Mouse (Mus musculus) embryo, embryonic 11 days (tissue): ENCODE results near the gene Lgals2.
A peak's percentile ranks its signal among the peaks of the same experiment; 100 is the strongest.
"Not testable (repeated sequence)": the region's sequence is repeated elsewhere in the genome, so short reads cannot be mapped to it uniquely, and the experiment has no call there.

Experiments used
- DNase-seq: peaks from one replicate; pipeline ENCODE4 v3.0.0-alpha.2; 2015

Lgals2 gene

DNA sequence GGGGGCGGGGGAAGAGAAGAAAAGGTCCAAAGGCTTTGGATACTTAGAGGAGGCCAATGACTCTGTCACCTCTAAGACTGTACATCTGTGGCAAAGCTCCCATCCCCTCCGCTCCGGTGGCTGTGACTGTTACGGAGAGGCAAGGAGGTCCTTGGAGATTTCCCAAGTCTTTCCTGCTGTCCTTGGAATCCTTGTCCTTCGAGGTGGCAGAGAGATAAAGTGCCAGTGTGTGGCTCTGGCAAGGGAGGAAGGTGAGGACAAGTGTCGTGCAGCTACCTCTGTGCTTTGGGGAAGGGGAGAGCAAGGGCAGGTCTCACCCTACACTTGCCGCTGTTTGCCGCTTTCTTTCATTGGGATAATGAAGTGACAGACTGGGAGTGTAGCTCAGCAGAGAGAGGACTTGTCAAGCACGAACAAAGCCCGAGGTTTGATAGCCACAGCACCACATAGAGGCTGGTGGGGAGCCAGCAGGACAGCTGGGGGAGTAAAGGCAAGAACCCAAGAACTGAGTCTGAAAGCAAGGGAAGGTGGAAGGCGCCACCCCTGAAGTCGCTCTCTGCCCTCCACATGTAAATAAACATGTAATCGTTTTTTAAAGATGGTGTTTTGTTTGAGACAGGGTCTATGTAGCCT, 18.6 kb upstream of the Lgals2 start:
- no peak for DNase-seq

DNA sequence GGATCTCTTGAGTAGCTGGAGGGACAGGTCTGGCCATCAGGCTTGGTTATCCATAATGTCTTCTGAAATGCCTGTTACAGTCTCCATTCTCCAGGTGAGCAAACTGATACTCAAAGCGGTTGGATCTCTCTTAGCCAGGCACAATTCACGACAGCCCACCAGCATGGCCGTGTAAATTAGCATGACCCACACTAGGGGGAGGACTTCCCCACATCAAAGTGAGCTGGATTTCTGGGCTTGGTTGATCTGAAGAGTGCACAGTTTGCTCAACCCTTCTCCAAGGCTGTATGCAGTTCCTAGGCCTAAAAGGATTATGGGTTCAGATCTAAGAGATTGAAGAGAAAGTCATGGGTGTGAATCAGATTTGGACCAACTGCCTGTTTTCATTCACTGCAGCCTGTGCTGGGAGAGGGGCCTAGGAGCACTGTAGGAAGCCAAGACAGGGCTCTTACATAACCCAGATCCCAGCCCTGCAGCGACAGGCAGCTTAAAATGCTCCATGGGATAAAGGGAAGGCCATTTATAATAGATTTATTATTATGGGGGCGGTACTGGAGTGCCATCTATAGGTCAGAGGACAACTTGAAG, 16.8 kb upstream of the Lgals2 start:
- no peak for DNase-seq

DNA sequence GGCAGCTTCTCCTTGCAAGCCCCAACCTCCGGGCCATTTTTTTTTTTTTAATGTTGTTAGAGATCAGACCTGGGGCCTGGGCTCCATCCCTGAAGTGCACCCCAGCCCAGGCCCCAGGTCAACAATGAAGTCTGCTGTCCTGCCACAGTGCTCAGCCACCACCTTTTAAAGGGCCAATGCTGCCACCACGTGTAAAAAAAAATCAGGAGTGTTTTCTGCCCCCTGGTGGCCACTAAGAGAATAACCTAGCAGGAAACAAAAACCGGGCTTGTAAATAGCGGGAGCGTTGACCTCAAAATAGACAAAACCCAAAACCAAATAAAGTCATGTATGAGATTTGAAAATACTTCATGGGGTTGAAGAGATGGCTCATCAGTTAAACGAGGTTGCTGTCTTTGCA, 14.4 kb upstream of the Lgals2 start:
- peak; percentile 68 for DNase-seq

DNA sequence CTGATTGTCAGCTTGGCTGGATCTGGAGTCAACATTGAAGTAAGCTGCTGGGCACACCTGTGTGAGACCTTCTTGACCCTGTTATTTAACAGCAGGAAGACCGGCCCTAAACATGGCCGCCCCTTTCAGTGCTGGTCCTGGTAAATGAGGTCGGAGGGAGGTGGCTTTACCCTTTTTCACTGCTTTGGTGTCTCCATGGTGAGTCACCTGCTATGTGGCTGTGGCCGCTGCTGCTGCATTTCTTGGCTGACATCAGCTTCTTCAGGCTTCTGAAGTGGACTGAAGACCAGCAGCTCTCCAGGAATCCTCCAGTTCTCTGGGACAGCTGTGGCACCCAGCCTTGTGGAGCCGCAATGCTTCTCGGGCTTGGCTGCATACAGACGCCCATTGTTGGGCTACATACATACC, 13.5 kb upstream of the Lgals2 start:
- no peak for DNase-seq

DNA sequence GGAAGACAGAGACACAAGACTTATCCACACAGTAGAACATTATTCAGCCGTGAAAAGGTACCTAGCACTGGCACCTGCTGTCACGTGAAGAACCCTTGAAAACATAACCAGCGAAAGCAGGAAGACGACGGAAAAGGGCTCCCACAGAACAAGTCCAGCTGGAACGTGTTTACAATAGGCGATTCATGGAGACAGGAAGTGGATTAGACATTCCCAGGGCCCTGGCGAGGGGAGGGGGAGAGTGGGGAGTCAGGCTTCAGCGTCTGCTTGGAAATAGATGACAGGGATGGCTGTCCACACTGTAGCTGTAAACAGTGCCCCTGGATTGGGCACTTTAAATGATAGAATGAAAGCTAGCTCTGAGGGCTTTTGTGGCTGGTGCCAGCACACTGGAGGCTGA, 13.1 kb upstream of the Lgals2 start:
- DNase-seq, result peak; percentile 76

DNA sequence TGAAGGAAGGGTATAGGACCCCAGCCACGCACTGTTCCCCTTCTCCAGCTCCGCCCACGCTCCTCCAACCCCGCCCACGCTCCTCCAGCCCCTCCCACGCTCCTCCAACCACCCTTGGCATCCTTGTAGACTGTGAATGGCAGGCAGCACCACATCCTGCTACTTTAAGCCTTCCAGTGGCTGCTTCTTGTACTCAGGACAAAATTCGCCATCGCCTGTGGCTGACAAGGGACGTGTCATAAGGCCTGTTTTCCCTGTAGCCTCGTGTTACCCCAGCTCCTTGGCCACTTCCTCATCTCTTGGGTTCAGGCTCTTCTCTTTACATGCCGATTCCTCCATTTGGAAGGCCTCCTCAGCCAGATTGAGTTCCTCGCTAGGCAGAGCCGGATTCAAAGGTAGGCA, 8.5 kb upstream of the Lgals2 start:
- no peak for DNase-seq

DNA sequence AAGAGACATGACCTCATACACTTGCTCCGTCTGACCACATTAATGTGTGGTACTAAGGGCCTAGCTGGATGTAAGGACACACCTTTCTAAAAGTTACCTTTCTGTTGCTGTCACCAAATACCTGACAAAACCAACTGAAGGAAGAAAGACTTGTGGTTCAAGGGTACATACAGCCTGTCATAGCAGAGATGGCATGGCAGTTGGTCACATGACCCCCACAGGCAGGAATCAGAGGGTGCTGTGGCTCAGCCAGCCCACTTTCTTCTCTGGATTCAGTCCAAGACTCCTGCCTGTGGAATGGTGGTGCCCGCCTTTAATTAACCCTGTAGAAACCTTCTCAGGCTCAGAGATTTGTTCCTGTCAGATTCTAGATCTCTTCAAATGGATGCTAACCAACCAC, 7.8 kb upstream of the Lgals2 start:
- DNase-seq, result no peak

DNA sequence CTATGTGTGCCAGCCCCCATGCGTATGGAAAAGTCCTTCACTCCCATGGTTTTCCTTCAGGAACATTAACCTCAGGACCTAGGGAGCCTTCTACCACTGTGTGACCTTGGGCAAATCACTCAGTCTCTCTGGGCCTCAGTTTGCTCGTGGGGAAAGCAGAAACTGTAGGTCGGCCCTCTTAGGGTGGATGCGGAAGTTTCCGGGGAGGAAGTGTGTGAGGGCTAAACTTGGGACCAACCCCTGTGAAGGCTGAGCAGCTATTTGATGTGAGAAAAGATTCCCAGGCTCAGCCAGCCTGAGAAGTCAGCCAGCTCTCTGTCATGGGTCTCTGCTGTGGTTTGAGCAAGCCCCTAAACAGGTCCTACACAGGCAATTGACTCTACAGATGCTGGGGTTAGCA, 7.0 kb upstream of the Lgals2 start:
- DNase-seq, result no peak

DNA sequence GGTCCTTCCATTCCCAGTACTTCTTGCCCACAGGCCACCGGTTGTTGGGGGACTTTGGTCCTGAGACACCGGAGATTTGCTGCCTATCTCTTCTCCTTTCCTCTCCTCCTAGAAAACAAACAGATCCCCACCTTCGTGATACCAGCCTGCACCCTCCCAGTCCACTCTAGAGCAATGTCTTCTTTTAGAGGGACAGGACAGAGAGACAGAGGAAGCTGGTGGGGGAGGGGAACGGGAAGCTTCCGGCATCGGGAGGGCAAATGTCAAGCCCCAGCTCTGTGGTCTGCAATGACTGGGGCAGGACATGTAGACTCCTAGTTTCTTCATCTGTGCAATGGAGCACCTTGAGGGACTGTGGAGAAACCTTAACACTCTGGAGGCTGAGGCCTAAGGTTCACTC, 4.4 kb upstream of the Lgals2 start:
- no peak for DNase-seq

DNA sequence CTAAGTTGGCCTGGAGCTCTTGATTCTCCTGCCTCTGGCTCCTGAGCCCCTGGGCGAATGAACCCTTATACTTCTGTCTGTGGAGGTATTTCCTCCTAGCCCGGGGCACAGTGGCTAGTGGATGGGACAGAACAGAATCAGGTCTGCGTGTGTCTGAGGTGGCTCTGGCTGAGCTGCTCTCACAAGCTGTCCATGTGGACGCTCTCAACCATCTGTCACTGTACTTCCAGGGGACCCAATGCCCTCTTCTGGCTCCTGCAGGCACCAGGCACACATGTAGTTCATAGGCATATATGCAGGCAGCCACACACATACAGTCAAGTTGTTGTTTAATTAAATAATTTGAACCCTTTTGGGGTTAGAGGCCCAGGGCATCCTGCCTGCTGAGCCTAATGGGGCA, 4.0 kb upstream of the Lgals2 start:
- no peak for DNase-seq

DNA sequence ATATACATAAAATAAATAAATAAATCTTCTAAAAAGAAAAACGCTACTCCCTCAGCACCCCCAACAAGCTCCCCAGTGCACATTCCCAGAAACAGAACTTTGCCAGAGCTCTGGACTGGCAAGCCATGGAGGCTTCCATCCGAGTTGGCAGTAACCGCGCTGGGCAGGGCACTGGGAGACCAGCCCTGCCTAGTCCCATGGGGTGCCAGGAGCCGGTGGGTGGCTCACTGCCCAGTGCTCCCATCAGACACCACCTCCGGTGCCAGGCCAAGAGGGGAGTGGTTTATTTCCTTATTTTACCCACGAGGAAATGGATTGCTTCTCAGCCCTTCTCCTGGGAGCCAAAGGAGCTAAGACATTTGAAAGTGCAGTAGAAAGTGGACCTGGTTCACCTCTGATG, 1.7 kb upstream of the Lgals2 start:
- no peak for DNase-seq

DNA sequence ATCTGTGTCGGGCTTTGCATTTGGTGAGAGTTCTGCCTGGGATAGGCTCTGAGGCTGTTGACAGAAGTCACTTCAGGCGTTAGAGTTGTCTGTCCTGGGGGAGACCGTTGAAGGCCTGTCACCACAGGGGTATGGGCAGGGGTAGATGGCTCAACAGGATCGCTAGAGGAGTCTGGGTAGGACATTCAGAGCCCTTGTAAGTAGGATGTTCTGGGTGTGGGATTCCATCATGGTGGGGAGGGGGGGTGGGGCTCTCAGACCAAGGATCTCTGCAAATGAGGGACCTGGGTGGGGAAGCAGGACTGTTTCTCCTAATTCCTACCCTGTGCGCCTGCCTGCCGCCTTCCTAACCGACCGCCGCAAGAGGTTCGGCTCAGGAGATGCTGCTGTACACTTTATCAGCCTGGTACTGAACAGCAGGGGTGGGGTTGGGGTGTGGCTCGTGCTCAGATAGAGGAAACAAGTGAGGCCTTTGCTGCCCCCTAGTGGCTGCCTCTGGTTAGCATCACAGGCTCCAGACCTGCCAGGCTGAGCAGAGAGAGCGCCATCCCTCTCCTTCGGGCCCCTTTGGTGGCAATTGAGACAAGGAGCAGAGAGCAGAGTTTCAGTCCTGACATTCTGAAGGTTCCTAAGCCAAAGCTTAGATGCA, 3.7 kb downstream of the Lgals2 start:
- peak; percentile 89 for DNase-seq

DNA sequence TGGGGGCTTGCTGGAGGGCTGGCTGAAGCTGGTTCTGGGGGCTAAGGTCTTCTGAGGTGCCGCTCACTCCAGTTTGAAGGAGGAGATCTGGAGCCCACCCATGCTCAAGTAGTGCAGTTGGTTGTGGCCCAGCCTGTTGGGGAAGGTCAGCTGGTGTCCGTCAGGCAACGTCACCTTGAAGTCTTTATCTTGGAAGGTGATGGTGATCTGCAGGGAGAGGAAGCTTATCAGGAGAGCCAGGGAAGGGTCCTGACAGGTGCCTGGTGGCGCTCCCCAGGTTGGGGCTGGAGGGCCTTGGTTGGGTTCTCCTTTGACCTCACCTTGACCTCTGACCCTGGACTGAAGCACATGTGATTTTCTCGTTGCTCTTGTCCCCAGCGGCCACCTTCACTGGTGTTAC, 4.4 kb downstream of the Lgals2 start:
- DNase-seq, result no peak

DNA sequence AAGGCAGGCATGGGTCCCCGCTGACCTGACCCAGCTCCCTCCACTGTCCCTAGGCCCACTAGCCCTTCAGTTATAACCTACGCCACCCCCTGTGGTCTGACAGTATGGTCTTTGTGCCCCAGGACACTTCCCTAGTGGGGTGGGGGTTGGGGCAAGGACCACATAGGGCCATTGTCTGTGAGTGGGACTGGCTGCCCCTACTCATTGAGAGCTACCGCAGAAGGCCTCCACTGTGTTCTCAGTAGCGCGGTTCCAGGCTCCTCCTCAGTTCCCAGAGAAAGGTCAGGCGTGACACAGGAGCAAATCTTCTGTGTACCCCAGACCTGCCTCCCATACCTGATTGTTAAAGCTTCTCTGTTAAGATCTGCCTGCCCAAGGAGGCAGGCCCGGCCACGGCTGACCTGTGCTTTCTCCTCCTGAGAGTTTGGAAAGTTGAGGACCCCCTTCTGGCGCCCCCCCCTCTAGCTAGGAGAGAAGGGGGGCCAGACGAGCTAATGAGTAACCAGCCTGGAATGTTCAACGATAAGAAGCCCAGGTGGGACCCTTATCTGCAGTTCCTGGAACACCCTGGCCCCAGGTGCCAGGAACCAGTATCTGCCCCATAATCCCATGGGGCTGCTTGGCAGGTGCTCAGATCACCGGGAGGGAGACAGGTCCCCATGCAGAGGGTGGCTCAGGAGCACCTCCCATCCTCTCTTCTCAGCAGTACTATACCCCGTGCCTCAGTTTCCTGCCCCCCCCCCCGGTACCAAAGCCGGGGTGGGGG, 5.1 kb downstream of the Lgals2 start:
- no peak for DNase-seq

DNA sequence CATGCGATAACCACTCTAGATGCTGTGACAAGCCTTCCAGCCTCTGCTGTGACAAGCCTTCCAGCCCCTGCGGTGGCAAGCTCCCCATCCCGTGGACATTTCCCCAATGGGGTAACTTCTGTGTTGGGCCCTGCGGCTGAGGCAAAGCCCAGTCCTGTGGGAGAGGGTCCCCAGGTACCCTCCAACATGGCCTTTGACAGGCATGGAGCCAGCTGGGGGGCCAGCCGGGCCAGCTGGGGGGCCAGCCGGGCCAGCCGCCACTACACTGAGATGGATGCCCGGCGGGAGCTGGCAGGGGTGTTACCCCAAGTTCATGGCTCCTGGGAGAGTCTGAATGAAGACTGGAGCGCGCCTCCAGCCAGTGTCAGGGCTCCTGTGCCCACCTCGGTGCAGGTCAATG, 5.8 kb downstream of the Lgals2 start:
- DNase-seq, result no peak

DNA sequence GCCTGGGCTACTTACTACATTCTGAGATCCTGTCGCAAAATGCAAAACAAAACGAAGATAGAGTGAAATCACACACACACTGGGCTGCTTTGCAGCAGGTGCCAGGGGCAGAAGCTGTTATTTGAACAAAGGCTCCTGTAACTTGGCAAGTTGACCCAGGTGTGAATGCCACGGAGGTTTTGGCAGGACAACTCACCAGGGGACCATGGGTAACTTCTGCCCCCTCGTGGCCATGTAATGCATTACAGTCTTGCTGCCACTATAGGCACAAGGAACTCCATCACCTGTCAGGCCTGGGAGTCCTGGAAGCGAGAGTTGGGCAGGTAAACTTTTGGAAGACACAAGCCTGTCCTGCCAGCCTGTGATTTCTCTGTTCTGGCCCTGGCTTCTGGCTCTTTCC, 6.9 kb downstream of the Lgals2 start:
- DNase-seq, result peak; percentile 81

DNA sequence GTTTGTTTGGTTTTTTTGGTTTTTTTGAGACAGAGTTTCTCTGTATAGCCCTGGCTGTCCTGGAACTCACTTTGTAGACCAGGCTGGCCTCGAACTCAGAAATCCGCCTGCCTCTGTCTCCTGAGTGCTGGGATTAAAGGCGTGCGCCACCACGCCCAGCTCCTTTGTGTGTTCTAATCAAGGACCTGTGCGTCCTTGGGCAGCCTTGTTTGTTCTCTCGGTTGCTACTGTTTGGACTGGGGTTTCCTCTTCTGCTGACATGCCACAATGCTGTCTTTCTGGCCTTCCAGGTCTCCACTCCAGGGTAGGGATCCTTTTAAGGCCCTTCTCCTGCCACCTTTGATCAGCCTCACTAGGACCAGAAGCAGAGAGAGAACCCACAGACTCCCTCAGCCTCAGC, 8.5 kb downstream of the Lgals2 start:
- not testable (repeated sequence) for DNase-seq

DNA sequence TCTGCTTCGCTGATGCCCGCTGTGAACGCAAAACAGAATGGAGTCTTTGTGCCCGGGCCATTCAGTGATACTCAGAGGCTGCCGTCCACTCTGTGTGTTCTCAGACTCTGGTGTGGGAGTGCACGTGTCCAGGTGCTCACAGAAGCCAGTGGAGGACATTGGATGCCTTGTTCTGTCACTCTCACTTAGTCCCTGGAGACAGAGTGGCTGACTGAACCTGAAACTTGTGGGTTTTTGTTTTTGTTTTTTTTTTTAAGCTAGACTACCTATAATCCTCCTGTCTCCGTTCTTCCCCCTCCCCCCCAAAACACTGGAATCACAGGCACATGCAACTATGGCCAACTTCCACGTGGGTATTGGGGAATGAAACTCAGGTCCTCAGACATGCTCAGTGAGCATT, 9.0 kb downstream of the Lgals2 start:
- DNase-seq, result no peak

DNA sequence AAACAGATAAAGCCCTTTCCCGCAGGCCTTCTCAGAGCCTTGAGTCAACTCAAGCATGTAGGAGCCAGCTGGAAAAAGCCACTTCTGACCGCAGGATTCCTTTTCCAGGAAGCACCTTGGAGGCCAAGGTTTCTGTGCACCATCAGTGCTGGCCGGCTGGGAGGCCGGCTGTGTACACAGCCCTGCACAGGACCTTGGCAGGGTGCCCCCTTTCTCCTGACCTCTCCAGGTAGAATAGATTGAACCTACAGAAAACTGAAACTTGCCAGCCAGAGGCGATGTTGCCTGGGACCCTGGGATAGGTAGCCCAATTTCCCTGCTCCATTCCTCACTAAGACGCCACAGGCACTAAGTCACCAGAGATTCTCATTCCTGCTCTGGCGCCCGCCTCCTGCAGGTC, 9.5 kb downstream of the Lgals2 start:
- DNase-seq, result no peak

DNA sequence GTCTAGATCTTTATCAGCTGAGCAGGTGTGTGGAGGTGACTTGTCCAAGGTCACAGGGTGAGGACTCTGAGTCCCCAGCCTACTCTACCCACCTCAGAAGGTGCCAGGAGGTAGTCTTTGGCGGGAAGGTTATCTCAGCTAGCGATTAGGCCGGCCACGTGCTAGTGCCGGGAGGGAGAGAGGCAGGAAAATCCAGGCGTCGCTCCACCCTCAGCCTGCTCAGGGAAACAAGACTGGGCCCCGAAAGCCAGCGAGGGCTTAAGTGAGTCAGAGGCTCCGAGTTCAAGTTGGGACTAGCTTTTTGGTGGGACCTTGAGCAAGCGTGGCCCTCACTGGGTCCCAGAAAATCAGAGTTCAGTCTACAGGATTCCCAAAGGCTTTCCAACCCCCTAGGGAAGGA, 10.0 kb downstream of the Lgals2 start:
- no peak for DNase-seq

DNA sequence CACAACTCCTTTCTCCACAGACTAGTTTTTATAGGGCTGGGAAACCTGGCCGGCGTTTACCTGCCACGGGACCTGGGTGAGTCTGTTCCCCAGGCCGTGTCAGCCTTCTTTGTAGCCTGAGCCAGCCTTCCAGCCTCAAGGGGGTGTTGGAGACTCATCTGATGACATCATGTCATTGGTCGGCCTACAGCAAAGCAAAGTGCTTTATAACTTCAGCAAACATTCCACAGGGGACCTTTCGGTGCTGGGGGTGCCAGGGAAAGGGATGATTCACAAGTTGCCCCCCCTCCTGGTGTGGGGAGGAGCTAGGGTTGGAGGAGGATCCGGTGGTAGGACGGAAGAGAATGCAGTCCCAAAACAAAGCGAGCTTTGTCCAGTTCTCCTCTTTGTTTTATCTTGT, 10.5 kb downstream of the Lgals2 start:
- DNase-seq, result no peak

DNA sequence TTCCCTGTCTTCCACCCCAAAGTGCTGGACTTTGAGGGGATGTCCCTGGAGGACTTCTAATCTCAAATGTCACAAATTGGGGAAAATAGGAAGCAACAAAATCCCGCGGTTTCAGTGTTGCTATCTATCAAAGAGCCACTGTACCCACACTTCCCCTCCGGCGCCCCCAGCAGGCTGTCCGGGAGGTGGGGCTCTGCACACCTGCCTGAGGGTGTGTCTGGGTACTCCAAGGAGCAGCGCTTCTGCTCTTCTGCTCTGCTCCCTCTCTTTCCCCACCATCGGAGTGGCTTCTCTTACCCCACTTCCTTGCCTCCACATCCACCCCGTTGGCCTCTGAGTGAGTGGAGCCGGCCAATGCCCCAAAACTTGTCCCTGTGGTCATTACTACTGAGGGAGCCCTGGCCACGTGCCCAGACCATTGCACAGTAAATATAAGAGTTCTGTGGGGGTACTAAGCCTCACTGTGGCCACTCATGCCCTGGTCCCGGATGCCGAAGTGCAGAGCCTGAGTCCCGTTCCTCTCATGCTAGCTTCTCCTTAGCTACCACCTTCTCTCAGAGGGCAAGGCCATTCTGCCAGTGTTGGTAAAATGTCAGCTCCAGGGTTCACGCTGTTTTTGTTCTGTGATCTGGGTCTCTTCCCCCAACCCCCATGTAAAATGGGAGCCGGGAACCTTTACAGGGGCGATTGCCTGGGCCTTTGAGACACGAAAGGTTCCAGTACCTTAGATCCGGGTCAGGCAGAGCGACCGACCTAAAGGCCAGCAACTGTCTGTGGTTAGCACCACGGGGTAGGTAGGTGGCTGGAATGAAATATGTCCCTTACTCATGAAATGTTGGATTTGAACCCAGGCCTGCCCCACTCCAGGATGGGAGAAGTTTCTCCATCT, 11.5 kb downstream of the Lgals2 start:
- no peak for DNase-seq
